Mouse (Mus musculus) thymus, postnatal 0 days (tissue): ENCODE results near the gene Smbd1. TPM values are rescaled to one million over a fixed set of nuclear protein-coding genes. Genes with fewer than 3 reads are reported as not detected.

Source experiments
- polyA plus RNA-seq: library from polyadenylated mRNA; unstranded; fragments of >200 nt; fragmentation: Nextera tagmentation; extraction: Ambion mirVana; gene quantifications from 2 replicates; pipeline ENCODE4 v1.2.1, GENCODE M21; 2015

Gene Smbd1
- polyA plus RNA-seq, 1 experiment from 2014 or later = 0.29 TPM

Other genes with a start within 250 kb of the Smbd1 start
- gene Tfrc, start 201.6 kb downstream of the Smbd1 start, polyA plus RNA-seq = 40.0 and 43.4 TPM in 2 replicates
- 20.1 and 23.5 TPM in 2 replicates for gene Tnk2, start 166.6 kb downstream of the Smbd1 start, polyA plus RNA-seq
- gene Muc4, start 74.6 kb downstream of the Smbd1 start, polyA plus RNA-seq = 0.24 and 0.56 TPM in 2 replicates
- gene Muc20, start 13.0 kb downstream of the Smbd1 start, polyA plus RNA-seq = 0.10 and 0.13 TPM in 2 replicates
- 82.7 and 84.2 TPM in 2 replicates for gene Fyttd1, start 67.0 kb upstream of the Smbd1 start, polyA plus RNA-seq
- gene Rubcn, start 67.3 kb upstream of the Smbd1 start, polyA plus RNA-seq = 9.9 and 10.0 TPM in 2 replicates
- 18.3 and 21.5 TPM in 2 replicates for gene Lrch3, start 103.6 kb upstream of the Smbd1 start, polyA plus RNA-seq
- gene Iqcg, start 245.7 kb upstream of the Smbd1 start, polyA plus RNA-seq = 1.4 and 1.6 TPM in 2 replicates
- 1,296 and 1,346 TPM in 2 replicates for gene Rpl35a, start 246.0 kb upstream of the Smbd1 start, polyA plus RNA-seq